8 mouse cellular contexts compared by ENCODE assay signal in genomic region chr6:110646901-110647300, GRCm38 (mm10). TPM values are rescaled to one million over a fixed set of nuclear protein-coding genes. Genes with fewer than 3 reads are reported as not detected.
DNase-seq lines count a peak whose midpoint lies in the region; ATAC-seq lines count a peak whose summit lies in the region.

No protein-coding gene starts in this region.

- no peaks in the 10 kb centered on the region for H3K4me1 ChIP-seq in kidney, embryonic 14.5 days (ENCODE audit: control insufficient read depth, insufficient read depth, low read length)

- intact Hi-C loops in left cerebral cortex, postnatal 4 days (cut with DNase I) = loop anchor here (10.0 kb wide), 1 partner anchor 1492 kb away; no protein-coding TSS in a partner anchor

- no peak overlapping the region for H3K9ac ChIP-seq in kidney, embryonic 14.5 days (ENCODE audit: low read depth, low read length)

- H3K9me3 ChIP-seq in kidney, embryonic 14.5 days (ENCODE audit: control insufficient read depth, low read length) = no peaks in the 10 kb centered on the region

- H3K36me3 ChIP-seq in kidney, embryonic 14.5 days (ENCODE audit: control insufficient read depth, insufficient read depth, low read length) = no peaks in the 10 kb centered on the region

- peak overlapping the region; percentile 92 for H3K4me2 ChIP-seq in kidney, embryonic 14.5 days (replicated peaks; ENCODE audit: low read depth, low read length)

- H3K27me3 ChIP-seq in kidney, embryonic 14.5 days (ENCODE audit: control insufficient read depth, insufficient read depth, low read length) = peaks cover 38% of the 10 kb centered on the region

- H3K4me3 ChIP-seq in kidney, embryonic 14.5 days (ENCODE audit: low read length) = peak overlapping the region; percentile 47

- no peak for DNase-seq in kidney, adult 18-20 months
- DNase-seq in frontal cortex, postnatal 10 days (ENCODE audit: low spot score in 2 of 2) = peak; percentile 16 to 36
- peak; percentile 15 for DNase-seq in left cerebral cortex, postnatal 4 days
- peak; percentile 61 for DNase-seq in retina, postnatal 1 day
- DNase-seq in spleen, postnatal 10 days (ENCODE audit: low spot score in 2 of 2) = no peak
- no peak for DNase-seq in lung, adult 18-20 months

- 1% methylated on average over 12 of the region's 12 CpGs for WGBS in kidney, embryonic 14.5 days

- ATAC-seq in kidney, embryonic 14.5 days (ENCODE audit: low FRiP score, low TSS enrichment) = no peak
- no peak for ATAC-seq in monocyte, adult 5-6 weeks (replicated peaks; ENCODE audit: insufficient number of reproducible peaks, low FRiP score, low TSS enrichment, poor library complexity, severe bottlenecking)

- no peak overlapping the region for H3K27ac ChIP-seq in kidney, embryonic 14.5 days (ENCODE audit: low read depth, low read length)

RNA-seq across cellular contexts. Expression of gene Grm7, which starts 1.5 kb away (rescaled TPM):
- 3.5 and 4.8 TPM in 2 replicates for polyA plus RNA-seq in kidney, embryonic 14.5 days (2014; fragmentation: Nextera tagmentation; extraction: Ambion mirVana)
- 10 to 100 TPM; 77.8 to 78.8 TPM for total RNA-seq in left cerebral cortex, postnatal 4 days (2021)
- not detected in 3 replicates for total RNA-seq in monocyte, adult 5-6 weeks (2017)

Comparison
In these comparisons a context has a peak if more than half of its experiments do, and no peak if none do; other contexts are left out.
1. DNase-seq: peak in frontal cortex, postnatal 10 days (2 of 2), left cerebral cortex, postnatal 4 days (single experiment) and retina, postnatal 1 day (single experiment); none in kidney, adult 18-20 months (single experiment), spleen, postnatal 10 days (0 of 2) and lung, adult 18-20 months (0 of 2).
2. RNA of gene Grm7, which starts 1.5 kb away (total RNA-seq): 77.8 to 78.8 TPM in left cerebral cortex, postnatal 4 days; not detected in monocyte, adult 5-6 weeks; every median in the first group is over 10 times any median in the second.